Mouse (Mus musculus): ENCODE results near the gene Dgka.

Gene Dgka

DNA sequence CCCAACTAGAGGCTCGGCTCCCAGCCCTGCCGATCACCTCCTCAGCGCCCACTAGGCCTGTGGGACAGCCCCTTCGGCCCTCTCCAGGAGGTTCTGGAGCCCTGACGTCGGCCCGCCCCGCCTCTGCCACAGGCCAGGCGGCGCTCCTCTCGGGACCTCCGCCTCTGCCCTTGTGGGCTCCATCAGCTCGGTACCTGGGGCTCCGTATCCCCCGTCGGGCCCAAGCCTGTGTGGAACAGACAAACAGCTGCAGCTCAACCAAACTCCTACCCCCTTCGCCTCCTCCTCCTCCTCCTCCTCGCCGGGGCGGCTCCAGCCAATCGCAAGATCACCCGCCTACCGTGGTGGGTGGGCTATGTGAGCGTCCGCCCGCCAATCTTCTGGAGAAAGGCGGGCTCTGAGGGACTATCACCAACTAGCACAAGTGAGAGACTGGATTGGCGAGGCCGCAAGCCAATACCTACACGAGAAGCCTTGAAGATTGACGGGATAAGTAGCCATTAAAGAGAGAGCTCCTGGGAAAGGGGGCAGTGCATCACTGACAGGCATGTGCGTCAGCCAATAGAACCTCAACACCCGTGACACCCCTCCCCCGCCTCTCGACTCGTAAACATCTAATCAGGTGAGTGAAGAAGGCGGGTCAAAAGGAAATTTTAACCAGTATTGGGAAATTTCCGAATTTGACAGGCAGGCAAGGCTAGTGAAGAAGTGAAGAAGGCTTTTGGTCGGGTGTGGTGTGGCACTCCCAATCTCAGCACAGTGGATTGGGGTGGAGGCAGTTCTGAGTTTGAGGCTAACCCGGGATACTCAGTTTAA, 48.5 kb downstream of the Dgka start, which contains the start of gene Rab5b:
Gene Rab5b (minus strand): TSS at position 273 of the 816 bp plus-strand sequence.
- in situ Hi-C loops (cut with MboI; ENCODE audit: low pct_unique_long_range_greater_than_20kb in 1 of 2, low sequenced_read_pairs in 2 of 2, unreplicated experiment in 1 of 2), result no loop called here

DNA sequence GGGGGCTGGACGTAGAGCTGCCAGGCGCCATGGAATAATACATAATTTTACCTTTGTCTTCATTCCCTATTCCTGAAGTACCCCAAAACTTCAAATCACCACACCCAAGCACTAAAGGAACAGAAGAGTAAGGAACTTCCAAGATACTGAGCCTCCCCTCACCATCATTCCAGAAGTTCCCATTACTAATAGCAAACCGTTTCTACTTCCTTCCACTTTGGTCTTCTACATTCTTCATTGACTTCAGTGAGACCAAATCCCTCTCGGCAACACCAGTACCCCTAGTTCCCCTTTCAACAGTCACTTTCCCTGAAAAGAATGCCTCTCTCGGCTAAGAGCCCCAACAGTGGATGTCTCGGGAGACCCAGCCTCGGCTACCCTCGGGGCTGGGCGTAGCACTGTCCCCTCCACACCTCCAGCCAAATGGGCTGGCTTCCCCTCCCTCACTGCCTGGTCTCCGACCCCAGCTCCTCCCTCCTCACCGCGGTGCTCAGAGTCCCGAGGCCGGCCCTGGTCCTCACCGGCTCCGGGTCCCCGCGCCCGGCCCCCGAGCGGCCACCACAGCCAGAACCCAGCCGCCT, 49.2 kb downstream of the Dgka start:
- in situ Hi-C loops (cut with MboI; ENCODE audit: low pct_unique_long_range_greater_than_20kb in 1 of 2, low sequenced_read_pairs in 2 of 2, unreplicated experiment in 1 of 2), result no loop called here

DNA sequence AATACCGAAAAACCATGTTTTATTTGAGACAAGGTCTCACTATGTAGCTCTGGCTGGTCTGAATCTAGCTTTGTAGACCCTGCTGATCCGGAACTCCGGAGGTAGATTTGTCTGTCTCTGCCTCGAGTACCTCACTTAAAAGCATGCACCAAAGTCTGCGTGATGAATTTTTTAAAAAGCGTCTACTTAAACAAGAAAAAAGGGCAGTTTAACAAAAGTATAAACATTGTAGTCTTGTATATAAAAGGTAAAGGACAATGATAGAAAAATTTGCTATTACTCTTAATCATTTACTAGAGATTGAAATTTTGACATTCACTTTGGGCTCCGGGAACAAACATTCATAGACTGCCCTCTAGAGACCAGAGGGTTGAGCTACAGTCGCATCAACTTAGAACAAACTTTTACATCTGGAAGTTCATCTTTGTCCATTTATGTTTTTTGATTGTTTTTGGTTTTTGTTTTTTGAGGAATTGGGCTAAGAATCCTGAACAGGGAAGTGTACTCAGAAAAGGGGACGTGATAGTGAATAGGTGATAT, 70.1 kb downstream of the Dgka start:
- in situ Hi-C loops (cut with MboI; ENCODE audit: low pct_unique_long_range_greater_than_20kb in 1 of 2, low sequenced_read_pairs in 2 of 2, unreplicated experiment in 1 of 2), result no loop called here

DNA sequence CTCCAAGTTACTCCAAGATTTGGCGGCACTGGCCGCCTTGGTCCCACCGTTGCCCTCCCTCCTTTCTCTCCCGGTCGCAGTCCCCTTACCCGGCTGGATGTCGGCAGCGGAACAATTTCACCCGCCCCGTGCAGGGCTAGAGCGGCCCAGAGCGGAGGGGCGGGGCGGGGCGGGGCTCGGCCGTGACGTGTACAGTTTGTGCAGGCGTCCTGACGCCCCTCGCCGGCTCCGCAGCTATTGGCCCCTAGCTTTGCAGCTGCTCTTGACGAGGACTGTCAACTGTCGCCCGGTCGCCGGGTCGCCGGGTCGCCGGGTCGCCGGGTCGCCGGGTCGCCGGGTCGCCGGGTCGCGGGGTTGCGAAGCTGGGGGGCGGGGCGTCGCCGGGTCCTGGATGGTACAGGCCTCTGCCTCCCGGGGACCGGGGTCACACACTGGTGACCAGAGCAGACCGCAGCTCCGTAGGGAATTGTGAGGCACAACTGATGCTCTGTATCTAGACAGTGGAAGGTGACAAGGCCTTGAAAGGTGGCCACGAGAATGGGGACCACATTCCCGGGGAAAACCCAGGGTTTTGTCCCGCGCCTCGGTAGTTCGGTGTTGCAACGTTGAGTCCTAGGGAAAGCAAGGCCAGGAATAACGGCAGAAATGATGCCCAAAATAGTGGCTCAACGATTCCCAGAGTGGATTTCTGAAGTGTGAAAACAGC, 70.7 kb downstream of the Dgka start, which contains the start of gene Suox:
Gene Suox (minus strand): TSS at position 311 of the 706 bp plus-strand sequence.
- in situ Hi-C loops (cut with MboI; ENCODE audit: low pct_unique_long_range_greater_than_20kb in 1 of 2, low sequenced_read_pairs in 2 of 2, unreplicated experiment in 1 of 2), result no loop called here

DNA sequence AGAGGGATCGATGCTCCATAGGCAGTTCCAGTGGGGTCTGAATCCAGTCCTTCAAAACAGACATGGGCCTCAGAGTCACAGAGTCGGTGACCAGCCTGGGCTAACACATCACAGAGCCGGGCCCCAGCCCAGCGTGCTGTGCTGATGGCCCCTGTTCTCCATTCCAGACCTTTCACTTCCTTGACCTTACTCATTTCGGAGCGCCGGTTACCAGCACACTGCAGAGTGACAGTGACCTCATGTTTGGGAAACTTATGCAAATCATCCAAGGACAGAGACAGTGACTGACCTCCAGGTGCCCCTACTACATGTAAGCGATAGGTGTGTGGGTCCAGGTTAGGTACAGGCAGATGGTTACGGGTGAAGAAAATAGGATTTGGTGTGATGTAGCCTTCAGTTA, 73.5 kb downstream of the Dgka start:
- in situ Hi-C loops (cut with MboI; ENCODE audit: low pct_unique_long_range_greater_than_20kb in 1 of 2, low sequenced_read_pairs in 2 of 2, unreplicated experiment in 1 of 2), result no loop called here

Data from mouse embryonic stem cell (cell line).